Mouse (Mus musculus): Measurements from ENCODE around the gene Dpf1.

- TF ChIP-seq POLR2A (IDR thresholded peaks at IDR 0.05; ENCODE audit: insufficient read depth, low read length) (no peak), CTCF (IDR thresholded peaks at IDR 0.05; ENCODE audit: low read depth, low read length) (no peak)
Observed at GRCm38 (mm10) chr7:29346212-29346611, 42.5 kb downstream of the Dpf1 start.
